Mouse (Mus musculus) c-Kit-negative CD71-positive TER-119-positive erythroid progenitor cells, embryonic 14.5 days (primary cell): Measurements from ENCODE around the gene Platr17.
A peak's percentile ranks its signal among the peaks of the same experiment; 100 is the strongest.

Source experiments
- DNase-seq: peaks from one replicate; pipeline ENCODE4 v3.0.0-alpha.2; 2013; ENCODE audit warnings: low read depth, low spot score

Gene Platr17

DNA sequence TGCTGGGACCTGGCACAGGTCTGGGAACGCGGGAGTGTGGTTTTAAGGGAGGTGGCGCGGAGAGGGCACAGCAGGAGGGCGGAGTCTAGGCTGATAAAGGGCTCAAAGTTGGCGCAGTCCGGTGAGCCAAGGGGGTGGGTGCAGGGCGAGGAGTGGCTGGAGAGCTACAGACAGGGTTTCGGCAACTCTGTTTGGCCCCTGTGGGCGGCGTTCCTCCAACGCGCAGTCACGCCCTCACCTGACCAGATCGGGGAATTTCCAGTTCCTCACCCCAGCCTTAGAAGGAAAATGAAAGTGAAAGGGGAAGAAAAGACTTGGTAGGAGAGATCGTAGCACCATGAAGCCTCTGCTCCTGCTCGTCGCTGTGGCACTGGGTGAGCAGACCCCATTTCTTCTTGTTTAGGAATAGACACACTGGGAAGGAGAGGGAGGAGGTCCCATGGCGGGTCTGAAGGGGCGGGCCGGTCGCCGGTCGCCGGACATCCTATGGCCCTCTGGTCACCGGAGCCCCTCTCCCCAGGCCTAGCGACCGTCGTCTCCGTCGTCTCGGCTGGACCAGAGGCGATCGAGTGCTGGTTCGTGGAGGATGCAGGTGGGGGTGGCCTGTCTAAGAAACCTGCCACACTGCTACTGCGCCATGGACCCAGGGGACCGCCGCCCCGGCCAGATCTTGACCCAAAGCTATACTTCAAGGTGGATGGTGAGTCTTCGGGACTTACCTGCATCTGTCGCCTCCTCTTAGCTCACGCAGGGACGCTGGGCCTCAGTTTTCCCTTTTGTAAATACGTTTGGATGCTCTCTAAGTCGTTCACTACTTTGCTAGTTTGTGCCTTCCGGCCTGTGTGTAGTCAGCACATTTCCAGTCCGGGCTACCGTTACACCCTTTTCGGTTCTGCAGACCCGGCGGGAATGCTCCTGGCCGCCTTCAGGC, 14.7 kb downstream of the Platr17 start:
- DNase-seq = peak; percentile 71

GRCm38 (mm10) chr17:33920282-33921097, 15.6 kb downstream of the Platr17 start:
- peak; percentile 84 for DNase-seq

DNA sequence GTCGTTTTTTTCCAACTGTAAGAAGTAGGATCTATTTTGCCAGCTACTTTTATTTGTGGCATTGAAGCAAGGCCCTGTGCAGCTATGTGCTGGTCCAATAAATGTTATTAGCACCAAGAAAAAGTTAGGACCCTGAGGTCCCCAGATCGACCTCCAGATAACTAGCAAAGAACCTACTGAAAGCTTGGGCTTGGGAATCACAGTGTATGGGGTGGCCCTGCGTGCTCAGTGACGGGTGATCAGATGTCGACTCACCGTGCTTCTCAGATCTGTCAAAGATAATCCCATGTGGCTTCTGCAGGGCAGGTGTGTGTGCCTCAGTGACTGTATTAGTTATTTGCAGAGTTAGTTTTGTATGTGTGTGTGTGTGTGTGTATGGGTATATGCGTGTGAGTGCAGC, 16.4 kb downstream of the Platr17 start:
- DNase-seq = no peak

GRCm38 (mm10) chr17:33924577-33925283, 19.8 kb downstream of the Platr17 start:
- DNase-seq = peak; percentile 65

DNA sequence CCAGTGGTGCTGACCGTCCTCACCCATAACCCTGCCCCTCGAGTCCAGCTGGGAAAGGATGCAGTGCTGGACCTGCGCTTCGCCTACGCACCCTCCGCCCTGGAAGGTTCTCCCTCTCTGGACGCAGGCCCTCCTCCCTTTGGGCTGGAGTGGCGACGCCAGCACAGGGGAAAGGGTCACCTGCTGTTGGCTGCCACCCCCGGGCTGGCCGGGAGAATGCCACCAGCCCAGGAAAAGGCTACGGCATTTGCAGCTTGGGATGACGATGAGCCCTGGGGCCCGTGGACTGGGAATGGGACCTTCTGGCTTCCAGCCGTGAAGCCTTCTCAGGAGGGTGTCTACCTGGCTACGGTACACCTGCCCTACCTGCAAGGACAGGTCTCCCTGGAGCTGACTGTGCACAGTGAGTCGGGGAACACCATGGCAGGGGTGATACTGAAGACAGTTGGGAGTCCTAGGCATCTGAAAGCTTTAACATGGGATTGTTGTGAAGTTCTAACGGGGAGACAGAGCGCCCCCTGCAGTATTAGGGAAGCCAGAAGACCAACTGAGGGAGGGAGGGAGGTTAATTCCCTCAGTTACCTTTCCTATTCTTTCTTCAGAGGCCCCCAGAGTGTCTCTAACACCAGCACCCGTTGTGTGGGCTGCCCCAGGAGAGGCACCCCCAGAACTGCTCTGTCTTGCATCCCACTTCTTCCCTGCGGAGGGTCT, 20.6 kb downstream of the Platr17 start:
- no peak for DNase-seq

GRCm38 (mm10) chr17:33926207-33926932, 21.4 kb downstream of the Platr17 start:
- DNase-seq = no peak

- DNase-seq = no peak
These were observed 23.5 kb downstream of the Platr17 start for GRCm38 (mm10) chr17:33928251-33928947.

GRCm38 (mm10) chr17:33929371-33930279, 24.7 kb downstream of the Platr17 start, which contains the start of gene Rgl2:
Gene Rgl2, plus strand, starts transcription at chr17:33929543.
- DNase-seq = peak; percentile 89

GRCm38 (mm10) chr17:33930280-33931158, 25.6 kb downstream of the Platr17 start:
- DNase-seq = no peak

GRCm38 (mm10) chr17:33931159-33931866, 26.4 kb downstream of the Platr17 start:
- no peak for DNase-seq

DNA sequence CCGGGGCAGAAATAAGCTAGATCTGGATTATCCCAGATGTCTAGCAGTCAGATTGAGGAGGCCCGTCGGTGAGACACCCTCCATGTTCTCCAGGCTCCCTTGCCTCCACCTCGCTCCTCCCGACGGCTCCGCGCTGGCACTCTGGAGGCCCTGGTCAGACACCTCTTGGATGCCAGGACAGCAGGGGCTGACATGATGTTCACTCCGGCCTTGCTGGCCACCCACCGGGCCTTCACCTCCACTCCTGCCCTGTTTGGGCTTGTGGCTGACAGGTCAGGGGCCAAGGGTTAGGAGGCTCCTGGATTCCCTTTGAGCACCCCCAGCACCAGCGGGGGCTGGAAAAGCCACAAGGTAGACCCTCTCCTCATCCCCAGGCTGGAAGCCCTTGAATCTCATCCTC, 27.0 kb downstream of the Platr17 start:
- DNase-seq = no peak

GRCm38 (mm10) chr17:33932448-33932847, 27.5 kb downstream of the Platr17 start:
- DNase-seq = no peak

DNA sequence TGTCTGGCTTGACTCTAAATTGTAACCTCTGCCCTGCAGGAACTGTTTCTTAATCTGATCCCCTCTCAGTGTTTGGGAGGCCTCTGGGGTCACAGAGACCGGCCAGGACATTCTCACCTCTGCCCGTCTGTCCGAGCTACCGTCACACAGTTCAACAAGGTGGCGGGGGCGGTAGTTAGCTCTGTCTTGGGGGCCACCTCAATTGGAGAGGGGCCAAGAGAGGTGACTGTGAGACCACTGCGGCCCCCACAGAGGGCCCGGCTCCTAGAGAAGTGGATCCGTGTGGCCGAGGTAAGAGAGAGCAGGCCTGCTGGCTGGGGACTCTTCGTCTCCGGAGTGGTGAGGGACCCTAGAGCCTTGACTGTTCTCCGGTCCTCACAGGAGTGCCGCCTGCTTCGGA, 28.0 kb downstream of the Platr17 start:
- no peak for DNase-seq

GRCm38 (mm10) chr17:33935422-33936055, 30.6 kb downstream of the Platr17 start:
- no peak for DNase-seq

DNA sequence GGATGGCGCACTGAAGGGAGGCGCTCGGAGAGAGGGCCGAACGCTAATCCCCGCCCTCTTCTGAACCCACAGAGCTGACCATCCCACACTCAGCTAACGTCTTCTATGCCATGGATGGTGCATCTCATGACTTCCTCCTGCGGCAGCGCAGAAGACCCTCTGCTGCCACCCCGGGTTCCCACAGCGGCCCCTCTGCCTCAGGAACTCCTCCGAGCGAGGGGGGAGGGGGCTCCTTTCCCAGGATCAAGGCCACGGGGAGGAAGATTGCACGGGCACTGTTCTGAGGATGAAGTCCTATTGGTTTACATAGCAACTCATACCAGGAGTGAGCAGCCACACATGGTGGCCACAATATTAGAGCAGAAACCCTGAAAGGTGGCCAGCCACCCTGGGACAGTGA, 32.1 kb downstream of the Platr17 start:
- no peak for DNase-seq

DNA sequence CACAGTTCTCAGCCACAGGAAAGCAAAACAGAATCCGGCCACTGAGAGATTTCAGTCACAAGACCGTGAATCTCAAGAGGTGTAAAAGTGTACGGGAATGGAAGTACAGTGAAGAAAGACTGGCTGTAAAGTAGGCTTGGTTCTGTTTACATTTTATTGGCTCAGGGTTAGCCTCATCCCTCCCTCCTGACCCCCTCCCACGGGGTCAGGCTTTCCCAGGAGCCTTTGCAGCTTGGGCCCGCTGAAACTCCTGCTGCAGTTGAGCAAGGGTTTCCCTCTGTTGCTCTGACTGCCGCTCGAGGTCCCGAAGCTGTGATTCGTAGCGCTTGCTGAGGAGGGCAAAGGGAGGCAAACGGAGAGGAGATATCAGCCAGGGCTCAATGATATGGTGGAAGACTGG, 33.8 kb downstream of the Platr17 start:
- no peak for DNase-seq
